Mouse (Mus musculus): ENCODE measurements around the gene Sf3a1.
"Not testable (repeated sequence)": the region's sequence is repeated elsewhere in the genome, so short reads cannot be mapped to it uniquely, and the experiment has no call there.

Gene Sf3a1

DNA sequence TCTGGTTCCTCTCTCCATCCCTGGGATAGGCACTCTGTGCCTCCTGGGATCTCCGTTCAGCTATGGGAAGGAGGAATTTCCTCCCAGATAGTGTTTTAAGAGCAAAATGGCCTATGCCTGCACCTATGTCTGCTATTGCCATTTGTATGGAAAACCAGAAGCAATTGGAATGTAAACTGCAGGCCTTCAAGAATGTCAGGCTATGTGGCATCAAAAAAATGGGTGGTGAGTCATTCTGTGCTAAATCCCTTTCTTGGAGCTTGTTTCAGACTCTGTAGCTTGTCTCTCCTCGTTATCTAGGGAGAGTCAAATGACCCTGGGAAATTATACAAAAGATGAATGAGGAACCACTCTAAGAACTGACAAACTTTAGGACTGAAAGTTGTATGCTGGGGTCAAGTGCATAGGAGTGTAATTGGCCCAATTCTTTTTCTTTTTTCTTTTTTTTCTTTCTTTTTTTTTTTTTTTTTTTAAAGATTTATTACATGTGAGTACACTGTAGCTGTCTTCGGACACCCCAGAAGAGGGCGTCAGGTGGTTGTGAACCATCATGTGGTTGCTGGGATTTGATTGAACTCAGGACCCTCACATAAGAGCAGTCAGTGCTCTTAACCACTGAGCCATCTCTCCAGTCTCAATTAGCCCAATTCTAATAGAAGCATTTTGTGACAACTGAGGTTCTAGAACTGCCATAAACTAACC lies 24.3 kb downstream of the Sf3a1 start:
- no peak for DNase-seq (ENCODE audit: low spot score in 2 of 2)

DNA sequence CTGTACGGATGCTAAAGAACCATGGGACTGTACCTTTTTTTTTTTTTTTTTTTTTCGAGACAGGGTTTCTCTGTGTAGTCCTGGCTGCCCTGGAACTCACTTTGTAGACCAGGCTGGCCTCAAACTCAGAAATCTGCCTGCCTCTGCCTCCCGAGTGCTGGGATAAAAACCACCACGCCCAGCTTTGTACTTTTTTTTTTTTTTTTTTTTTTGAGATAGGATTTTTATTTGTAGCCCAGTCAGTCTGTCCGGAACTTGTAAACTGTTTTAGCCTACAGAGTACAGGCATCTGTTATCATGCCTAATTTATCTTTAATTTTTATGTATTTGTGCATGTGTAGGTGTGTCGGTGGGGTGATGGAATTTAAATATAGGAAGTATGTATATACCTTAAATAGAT lies 25.3 kb downstream of the Sf3a1 start:
- not testable (repeated sequence) for DNase-seq (ENCODE audit: low spot score in 2 of 2)

DNA sequence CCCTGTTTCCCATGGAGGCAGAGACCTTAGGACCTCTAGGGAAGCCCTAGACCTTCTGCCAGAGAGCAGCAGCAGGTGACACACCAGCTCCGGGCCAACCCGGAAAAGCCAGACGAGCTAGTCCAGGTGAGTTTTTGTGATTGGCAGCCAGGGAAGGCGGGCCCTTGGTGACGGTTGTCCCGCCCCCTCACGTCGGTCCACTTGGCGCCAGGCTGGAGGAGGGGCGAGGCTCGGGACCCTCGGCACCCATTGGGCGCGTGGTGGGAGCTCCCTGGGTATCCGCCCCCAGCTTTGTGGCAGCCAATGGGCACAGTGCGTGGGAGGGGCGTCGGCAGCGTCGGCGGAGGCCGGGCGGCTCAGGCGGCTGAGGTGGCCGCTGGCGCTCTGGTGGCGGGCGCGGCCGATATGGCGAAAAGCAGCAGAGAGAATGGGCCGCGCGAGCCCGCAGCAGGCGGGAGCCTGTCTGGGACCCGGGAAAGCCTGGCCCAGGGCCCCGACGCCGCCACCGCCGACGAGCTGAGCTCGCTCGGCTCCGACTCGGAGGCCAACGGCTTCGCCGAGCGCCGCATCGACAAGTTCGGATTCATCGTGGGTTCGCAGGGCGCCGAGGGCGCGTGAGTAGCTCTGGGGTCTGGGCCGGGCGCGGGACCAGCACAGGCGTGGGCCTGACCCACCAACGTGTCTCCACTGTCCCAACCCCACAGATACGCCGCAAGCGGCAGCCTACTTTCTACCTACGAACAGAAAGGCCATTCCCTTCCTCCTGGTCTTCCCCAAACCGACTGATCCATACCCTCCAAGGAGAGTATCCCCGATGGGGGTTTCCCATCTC lies 26.6 kb downstream of the Sf3a1 start, which contains the start of gene Tbc1d10a:
Gene Tbc1d10a (plus strand): TSS at position 304 of the 832 bp plus-strand sequence.
- peak; percentile 95 to 98 for DNase-seq (ENCODE audit: low spot score in 2 of 2)

DNA sequence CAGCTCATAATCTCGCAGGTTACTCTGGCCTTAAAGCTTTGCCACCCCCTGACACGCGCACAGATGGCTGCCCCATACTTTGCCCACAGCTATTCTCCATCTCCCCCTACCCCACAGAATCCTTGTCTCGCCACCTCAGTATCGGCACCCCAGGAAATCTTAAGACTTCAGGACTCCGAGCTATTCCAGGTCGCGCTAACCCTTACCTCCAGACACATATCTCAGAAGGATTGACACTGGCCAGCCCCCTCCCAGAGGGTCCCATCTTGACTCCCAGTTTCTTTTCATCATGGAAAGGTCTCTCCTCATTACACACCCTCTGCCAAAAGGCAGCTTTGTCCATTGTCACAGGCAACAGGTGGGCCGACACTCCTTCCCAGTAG lies 27.2 kb downstream of the Sf3a1 start:
- no peak for DNase-seq (ENCODE audit: low spot score in 2 of 2)

DNA sequence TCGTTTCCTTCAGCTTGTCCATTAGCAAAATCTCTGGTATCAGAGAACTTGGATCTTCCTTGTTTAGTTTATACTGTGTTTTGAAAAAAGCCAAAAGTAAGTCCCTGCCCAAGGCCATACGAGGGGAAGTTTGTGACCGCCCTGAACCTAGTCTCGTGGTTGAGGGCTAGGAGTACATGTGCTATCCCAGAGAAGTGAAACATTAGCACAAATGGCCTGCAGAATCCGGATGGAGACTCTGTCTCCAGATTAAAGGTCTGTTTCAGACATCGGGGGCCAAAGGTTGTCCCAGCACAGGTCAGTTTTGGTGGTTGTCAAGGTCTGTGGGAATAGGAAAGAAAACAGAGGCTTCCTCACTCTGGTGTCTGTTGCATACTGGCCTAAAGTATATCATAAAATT lies 29.0 kb downstream of the Sf3a1 start:
- no peak for DNase-seq (ENCODE audit: low spot score in 2 of 2)

DNA sequence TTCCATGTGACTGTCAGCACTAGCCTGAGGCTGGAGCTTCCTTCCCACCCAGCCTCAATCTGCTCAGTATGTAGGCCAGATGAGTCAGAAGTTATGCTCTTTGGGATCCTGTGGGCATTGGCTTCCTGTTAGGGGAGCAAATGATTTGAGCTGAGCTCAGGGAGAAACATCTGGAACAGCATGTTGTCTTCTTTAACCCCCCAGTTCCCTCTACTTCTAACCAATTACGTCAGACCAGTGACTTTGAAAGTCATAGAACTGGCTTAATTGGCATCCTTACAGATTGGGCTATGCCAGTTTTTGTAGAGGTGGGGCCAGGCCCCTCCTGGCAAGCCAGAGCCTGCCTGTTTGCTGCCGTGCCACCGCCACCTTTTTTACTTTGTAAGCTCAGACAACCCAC lies 30.5 kb downstream of the Sf3a1 start:
- no peak for DNase-seq (ENCODE audit: low spot score in 2 of 2)

DNA sequence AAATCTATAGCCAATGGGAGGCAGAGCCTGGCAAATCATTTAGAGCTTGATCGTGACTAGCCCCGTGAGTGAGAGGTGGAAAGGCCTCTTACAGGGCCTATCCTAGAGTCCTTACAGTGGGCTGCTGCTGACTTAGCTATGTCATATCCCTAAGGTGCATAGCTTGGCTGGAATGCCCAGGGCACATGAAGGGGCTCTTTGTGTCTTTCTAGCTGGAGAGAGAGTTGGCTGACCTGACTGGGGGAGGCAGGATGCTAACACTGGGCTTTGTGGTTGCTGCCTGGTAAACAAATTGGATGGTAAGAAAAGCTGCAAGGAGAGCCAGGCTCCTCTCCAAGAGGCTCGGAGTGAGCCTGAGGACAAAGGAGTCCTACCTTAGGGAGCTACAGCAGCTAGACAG lies 32.6 kb downstream of the Sf3a1 start:
- no peak for DNase-seq (ENCODE audit: low spot score in 2 of 2)

DNA sequence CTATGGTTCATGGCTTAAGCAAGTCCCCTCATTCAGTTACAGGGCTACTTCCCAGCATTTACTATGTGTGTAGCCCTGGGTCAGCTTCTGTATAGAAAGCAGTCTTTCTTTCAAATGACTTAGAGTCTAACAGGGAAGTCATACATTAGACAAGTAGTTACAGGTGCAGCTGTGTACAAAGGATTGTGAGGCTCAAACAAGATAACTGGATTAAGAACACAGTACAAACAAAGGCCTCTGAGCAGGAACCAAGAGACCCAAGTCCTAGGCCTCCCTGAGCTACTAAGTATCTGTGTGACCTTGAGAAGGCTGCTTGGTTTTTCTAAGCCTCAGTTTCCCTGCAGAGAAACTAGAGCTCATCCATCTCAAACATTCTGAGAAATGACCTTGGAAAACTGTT lies 33.3 kb downstream of the Sf3a1 start:
- no peak for DNase-seq (ENCODE audit: low spot score in 2 of 2)

DNA sequence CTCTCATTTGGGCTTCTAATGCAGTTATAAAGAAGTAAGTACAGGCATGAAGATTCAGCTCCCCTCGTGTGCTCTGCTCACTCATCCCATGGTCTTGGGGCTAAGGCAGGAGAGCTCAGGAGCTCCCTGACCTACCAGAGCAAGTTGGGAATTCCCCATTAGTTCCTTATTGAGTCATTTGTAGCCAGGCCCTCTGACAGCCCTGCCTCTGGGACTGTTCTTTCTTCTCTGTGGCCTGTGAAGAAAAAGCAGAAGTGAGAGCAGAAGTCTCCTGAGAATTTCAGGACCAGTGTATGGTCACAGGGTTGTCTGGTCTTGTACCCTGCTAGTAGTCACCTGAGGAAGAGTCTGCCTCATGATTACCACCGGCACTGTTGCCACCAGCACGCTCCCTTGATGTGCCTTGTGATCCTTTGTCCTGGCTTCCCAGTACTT lies 35.5 kb downstream of the Sf3a1 start:
- DNase-seq (ENCODE audit: low spot score in 2 of 2), result no peak

DNA sequence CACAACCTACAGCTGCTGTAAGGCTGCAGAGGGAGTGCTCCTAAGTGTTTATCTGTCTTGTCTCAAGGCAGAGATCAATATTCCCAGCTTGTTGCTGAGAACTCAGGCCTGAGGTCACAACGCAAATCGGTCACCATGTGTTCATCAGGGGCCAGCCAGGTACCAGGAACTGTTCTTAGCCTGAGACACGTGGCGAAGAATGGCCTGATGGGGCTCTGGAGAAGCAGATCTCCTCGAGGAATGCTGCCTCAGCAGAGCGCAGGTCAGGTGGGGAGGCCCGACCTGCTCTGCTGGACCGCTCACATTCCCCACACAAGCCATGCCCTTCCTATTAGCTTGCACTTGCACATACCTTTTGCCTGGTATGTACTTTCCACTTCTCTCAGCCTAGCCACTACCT lies 36.5 kb downstream of the Sf3a1 start:
- no peak for DNase-seq (ENCODE audit: low spot score in 2 of 2)

DNA sequence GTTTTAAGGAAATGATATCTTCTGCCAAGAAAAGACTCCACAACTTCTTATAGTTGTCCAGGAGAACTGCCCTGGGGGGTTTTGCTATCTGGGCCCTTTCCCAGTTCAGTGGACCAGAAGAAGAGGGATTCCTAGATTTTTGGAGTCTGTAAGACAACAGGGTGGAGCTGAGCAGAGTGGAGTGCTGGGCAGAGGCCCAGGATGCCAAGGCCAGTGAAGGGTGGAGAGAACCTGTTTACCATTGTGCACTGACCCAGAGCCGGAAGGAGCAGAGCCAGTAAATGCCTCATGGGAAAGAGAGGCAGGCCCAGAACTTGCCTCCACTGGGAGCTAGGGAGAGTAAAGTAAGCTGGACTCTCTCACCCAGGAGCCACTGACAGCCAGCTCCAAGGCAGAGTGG lies 37.5 kb downstream of the Sf3a1 start:
- DNase-seq (ENCODE audit: low spot score in 2 of 2), result no peak

DNA sequence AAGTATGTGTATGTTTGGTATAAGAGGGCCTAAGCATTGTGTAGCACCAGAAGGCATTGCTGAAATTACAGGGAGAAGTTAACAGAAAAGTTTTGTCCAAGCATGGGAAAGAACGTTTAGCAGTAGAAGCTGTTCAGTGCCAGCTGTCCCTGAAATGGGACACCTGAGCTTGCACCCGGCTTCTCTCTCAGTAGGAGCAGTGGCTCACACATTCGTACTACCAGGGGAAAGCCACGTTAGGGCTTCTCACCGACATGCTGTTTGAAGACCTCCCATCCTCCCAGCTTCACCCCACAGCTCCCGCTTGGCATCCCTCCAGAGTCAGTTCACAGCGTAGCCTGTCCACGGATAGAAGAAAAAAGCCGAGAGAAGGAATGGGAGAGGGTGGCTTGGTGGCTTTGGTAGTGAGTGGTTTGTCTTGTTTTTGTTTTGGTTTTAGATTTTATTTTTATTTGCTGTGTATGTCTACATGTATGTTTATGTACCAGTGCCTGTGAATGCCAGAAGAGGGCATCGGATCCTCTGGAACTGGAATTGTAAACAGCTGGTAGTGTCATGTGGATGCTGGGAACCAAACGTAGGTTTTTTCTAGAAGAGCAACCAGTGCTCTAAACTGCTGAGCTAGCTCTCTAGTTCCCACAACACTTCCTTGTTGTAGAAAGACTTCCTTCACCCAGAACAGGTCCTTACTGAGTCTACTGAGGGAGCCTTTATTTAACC lies 42.0 kb downstream of the Sf3a1 start:
- DNase-seq (ENCODE audit: low spot score in 2 of 2), result no peak

DNA sequence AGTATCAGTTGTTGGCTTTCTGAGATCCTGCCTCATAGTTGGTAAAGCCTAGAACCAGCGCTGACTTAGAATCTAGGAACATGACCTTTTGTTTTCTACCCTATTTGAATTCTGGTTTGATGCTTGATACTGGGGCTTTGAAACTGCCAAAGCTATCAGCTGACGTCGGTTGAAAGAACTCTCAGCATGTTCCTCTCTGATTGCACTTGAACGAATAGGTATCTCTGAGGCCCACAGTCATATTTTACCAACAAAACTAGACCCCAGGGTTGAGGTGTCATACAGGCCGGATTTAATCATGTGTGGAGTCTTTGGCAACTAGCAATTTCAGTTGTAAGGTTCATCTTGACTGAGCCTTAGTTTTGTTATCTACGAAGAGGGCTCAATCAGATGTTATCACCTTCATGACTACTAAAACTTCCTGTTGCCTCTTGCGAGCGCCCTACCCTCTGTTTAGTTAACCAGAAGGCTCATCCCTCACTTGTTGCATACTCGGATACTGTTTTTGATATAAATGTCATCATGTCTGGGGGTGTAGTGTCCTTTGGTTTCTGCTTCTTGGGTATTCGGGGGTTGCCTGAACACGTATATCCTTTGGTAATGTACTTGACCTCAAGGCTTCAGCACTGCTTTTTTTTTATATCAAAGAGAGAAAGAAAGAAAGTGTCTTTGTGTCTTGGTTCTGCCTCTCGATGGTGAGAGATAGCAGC lies 43.0 kb downstream of the Sf3a1 start:
- DNase-seq (ENCODE audit: low spot score in 2 of 2), result no peak

DNA sequence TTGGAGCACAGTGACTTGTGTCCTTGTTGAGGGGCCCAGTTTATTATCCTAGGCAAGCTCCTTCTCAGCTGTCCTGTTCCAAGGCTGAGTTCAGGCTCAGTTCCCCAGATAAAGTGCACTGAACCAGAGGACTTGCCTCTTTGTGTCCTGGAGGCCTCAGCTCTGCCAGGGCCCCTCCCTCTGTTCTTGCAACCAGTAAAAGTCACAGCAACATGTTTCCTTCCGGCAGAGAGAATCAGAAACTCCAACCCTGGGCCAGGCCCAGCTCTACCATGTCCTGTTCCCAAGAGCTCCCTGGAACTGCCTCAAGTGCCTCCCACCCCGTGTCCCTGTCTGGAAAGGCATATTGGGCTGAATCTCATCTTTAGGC lies 43.5 kb downstream of the Sf3a1 start:
- no peak for DNase-seq (ENCODE audit: low spot score in 2 of 2)

DNA sequence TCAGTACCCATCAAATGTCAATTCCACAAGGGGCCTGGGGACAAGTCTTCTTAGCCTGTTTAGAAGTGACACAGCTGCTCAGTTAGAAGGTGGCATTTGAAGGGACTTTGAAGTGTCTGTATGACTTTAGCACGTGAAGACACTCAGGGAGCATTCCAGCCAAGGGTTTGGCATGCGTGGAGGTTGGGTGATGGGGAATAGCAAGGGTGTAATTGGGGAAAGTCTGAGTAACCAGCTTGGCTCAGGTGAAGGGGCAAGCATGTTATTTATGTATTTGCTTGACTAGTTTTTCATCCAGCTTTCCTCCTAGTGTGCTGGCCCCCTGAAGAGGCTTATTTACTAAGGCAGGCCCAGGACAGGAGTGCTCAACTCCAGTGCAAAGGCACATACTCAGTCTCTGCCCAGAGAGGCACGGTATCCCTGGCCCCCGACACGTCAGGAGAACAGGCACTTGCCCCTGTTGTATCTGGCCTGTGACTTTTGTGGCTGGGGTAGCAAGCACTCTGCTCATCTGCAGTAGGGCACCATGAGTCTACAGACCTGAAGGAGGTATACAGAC lies 45.0 kb downstream of the Sf3a1 start:
- DNase-seq (ENCODE audit: low spot score in 2 of 2), result no peak

DNA sequence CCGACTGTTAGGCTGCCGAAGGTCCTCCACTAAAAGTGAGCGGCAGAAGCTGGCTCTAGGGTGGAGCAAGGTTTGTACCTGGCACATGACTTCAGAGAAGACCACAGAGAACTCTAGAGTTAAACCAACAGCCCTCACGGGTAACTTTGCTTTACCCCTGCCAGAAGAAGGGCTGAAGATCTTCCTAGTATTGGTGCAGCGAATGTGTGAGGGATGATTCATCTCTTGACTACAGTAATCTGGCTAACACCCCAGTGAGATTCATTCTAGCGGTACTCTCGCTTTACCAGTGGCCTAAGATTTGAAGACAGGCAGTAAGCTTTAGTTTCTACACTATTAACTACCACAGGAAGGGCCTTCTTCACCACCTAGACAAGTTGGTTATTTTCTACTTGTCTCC lies 45.8 kb downstream of the Sf3a1 start:
- DNase-seq (ENCODE audit: low spot score in 2 of 2), result no peak

DNA sequence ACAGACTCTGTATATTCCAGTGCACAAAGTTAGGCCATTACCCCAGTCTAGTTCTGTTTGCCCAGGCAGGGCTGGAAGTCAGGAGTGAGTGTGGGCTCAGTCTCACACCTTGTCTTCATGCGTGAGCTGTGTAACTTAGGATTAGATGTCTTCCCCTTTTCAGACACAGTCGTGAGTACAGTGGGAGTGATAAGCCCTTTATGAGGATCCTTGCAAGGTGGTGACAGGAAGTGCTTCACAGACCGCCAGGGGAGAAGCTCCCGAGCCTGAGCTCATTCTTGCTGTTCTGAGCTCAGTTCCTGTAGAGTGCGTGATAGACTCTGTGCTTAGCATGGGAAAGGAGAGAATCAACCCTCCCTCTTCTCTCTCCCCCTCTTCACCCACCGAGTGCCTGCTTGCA lies 46.4 kb downstream of the Sf3a1 start:
- DNase-seq (ENCODE audit: low spot score in 2 of 2), result no peak

DNA sequence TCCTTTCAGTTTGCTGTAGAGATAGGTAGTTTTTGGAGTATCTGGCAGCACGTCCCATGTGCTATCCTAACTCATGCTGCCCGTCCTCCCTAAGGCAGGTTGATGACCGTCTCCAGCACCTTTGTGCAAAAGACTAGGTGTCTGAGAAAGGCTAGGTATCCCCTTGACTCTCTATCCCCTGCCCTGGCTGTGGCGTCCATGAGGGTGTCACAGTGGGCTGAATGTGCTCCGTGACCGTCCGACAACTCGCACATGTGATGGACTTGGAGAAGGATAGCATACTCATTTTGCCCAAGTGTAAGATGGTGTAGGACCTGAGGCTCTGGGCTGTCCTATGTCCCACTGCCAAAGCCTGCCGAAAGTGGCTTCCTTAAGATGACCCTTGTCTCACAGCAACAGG lies 47.5 kb downstream of the Sf3a1 start:
- no peak for DNase-seq (ENCODE audit: low spot score in 2 of 2)

DNA sequence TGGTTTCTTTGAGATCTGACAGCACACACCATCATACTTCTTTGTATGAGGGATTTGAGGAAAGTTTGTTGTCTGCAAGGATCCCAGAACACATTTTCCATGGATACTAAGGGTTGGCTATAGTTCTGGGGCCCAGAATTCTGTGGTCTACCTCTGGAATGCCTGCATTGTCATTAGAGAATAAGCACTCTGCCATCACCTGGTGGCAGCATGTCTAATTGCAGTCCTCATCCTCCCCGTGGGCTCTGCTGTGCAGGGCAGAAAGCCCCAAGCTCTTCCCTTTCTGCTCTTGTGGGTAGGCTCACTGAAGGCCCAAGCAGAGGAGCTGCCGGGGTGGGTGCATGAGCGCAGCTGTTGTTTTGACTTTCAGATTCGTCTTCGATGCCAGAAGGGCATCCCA lies 49.4 kb downstream of the Sf3a1 start:
- no peak for DNase-seq (ENCODE audit: low spot score in 2 of 2)

DNA sequence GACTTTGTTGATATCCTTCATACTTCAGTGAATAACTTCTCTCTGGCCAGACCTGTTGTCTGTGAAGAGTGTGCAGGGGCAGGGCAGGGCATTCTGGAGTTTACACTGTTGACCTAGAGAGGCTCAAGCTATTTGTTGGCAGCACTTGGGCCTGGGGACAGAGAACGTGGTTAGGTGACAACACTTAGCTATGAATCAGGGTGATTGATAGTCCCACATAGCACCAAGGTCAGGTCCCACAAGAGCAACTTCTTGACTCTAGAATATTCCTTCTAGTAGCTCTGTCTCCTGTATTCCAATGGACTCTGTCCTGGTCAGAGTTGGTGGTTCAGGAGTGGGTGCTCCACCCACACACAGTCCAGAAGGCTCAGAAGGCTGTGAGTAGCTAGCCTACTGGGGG lies 50.6 kb downstream of the Sf3a1 start:
- DNase-seq (ENCODE audit: low spot score in 2 of 2), result no peak

DNA sequence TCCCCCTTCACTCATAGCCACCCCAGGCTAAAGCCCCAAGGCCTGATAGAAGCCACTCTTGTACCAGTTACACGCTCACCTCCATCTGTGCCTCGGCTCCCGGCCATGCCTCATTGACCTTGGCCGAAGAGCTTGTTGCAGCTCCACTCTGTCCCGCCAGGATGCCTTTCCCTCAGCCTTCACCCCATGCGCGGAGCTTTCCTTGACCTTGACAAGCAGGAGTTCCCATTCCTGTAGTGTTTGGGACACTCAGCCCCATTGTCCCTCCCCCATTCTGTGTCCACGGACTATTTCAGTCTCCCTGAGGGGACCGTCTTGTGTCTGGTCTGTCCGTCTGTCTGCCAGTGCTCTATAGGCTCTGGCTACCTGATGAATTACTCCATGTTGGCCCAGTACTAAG lies 53.0 kb downstream of the Sf3a1 start:
- DNase-seq (ENCODE audit: low spot score in 2 of 2), result no peak

DNA sequence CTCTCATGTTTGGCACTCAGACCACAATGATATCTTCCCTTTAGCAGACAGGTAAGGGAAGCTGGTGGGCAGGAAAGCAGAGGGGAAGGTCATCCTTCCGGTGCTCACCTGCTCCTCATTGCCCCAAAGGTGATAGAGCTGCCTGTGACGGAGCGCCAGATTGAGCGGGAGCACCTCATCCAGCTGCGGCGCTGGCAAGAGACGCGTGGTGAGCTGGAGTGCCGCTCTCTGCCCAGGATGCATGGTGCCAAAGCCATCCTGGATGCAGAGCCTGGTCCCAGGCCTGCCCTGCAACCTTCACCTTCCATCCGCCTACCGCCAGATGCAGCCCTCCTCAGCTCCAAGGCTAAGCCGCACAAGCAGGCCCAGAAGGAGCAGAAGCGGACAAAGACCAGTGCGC lies 54.4 kb downstream of the Sf3a1 start:
- DNase-seq (ENCODE audit: low spot score in 2 of 2), result no peak

Measured in left cerebral cortex, adult 9 months (tissue).